Mouse (Mus musculus) midbrain, embryonic 13.5 days (tissue): Measurements from ENCODE around the gene Fbxw16. TPM values are rescaled to one million over a fixed set of nuclear protein-coding genes. Genes with fewer than 3 reads are reported as not detected.
"Not testable (repeated sequence)": the region's sequence is repeated elsewhere in the genome, so short reads cannot be mapped to it uniquely, and the experiment has no call there.

ENCODE experiments used
- ATAC-seq: fragments of 200-750 bp; cut with Nextera tagmentation; 2 replicates; pipeline ENCODE4 v1.8.0; 2017; ENCODE audit warnings: mild to moderate bottlenecking, moderate TSS enrichment, moderate library complexity
- H3K27ac ChIP-seq: fragments of 300-500 bp; sonication (generic); 2 replicates; pipeline ENCODE4 v1.5.1; 2015; ENCODE audit warnings: inconsistent platforms, mild to moderate bottlenecking, moderate library complexity
- H3K27me3 ChIP-seq: fragments of 300-500 bp; sonication (generic); 2 replicates; pipeline ENCODE4 v1.6.1; 2015; ENCODE audit warnings: mild to moderate bottlenecking, inconsistent platforms
- H3K36me3 ChIP-seq: fragments of 300-500 bp; sonication (generic); 2 replicates; pipeline ENCODE4 v1.6.1; 2015; ENCODE audit warnings: mild to moderate bottlenecking, inconsistent platforms
- H3K4me1 ChIP-seq: fragments of 300-500 bp; sonication (generic); replicated peaks from 2 replicates; pipeline ENCODE4 v1.6.1; 2015; ENCODE audit warnings: inconsistent platforms
- H3K4me2 ChIP-seq: fragments of 300-500 bp; sonication (generic); replicated peaks from 2 replicates; pipeline ENCODE4 v1.6.1; 2015; ENCODE audit warnings: moderate library complexity, mild to moderate bottlenecking, inconsistent platforms
- H3K4me3 ChIP-seq: fragments of 300-500 bp; sonication (generic); replicated peaks from 2 replicates; pipeline ENCODE4 v1.5.1; 2015; ENCODE audit warnings: mild to moderate bottlenecking, inconsistent platforms
- H3K9ac ChIP-seq: fragments of 300-500 bp; sonication (generic); replicated peaks from 2 replicates; pipeline ENCODE4 v1.6.1; 2015; ENCODE audit warnings: mild to moderate bottlenecking, inconsistent platforms
- H3K9me3 ChIP-seq: fragments of 300-500 bp; sonication (generic); 2 replicates; pipeline ENCODE4 v1.6.1; 2016; ENCODE audit warnings: mild to moderate bottlenecking, inconsistent platforms
- WGBS: fragments of 180-500 bp; shearing (Covaris S2); methylation state at CpG from one replicate; pipeline ENCODE4 v1.1.7; 2015; 5-methylcytosine and 5-hydroxymethylcytosine counted together
- polyA plus RNA-seq: library from polyadenylated mRNA; unstranded; fragments of >200 nt; fragmentation: Nextera tagmentation; extraction: Ambion mirVana; gene quantifications from 2 replicates; pipeline ENCODE4 v1.2.1, GENCODE M21; 2015

Fbxw16 gene
- not detected in 2 replicates for polyA plus RNA-seq

DNA sequence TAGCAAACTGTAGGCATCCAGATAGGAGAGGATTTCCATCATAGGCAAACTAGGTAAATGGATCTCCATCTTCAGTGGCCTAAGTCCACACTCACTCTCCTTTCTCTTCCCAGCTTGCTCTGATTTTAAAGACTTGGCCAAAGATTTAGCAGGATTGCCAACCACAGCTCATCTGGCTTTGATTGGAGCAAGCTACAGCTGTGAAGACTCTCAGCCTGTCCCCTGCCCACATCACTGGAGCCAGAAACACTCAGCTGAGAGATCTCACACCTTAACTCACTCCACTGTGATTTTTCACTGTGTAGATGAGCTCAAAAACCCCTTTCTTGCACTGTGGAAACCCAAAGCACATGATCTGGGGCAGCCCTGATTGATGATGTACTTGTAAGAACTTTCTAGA is at the start of gene Fbxw16:
TSS of gene Fbxw16 (minus strand) at position 101 of the 400 bp plus-strand sequence.
- H3K4me2 ChIP-seq = no peak within 1 kb of the TSS
- no peaks in the 10 kb centered on the region for H3K27me3 ChIP-seq
- H3K27ac ChIP-seq = no peak within 1 kb of the TSS
- H3K9ac ChIP-seq = no peak within 1 kb of the TSS
- no peak within 1 kb of the TSS for H3K4me3 ChIP-seq
- H3K36me3 ChIP-seq = no peaks in the 10 kb centered on the region
- ATAC-seq = no peak
- H3K9me3 ChIP-seq = no peaks in the 10 kb centered on the region
- no peaks in the 10 kb centered on the region for H3K4me1 ChIP-seq

DNA sequence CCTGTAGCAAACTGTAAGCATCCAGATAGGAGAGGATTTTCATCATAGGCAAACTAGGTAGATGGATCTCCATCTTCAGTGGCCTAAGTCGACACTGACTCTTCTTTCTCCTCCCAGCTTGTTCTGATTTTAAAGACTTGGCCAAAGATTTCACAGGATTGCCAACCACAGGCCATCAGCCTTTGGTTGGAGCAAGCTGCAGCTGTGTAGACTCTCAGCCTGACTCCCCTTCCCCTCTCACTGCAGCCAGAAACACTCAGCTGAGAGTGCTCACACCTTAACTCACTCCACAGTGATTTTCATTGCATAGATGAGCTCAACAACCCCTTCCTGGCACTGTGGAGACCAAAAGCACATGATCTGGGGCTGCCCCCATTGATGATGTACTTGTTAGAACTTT is 46.8 kb upstream of the Fbxw16 start, which contains the start of gene Fbxw19:
TSS of gene Fbxw19 (minus strand) at position 101 of the 400 bp plus-strand sequence.
- H3K36me3 ChIP-seq, H3K9ac ChIP-seq, H3K27ac ChIP-seq, ATAC-seq, H3K4me3 ChIP-seq, H3K27me3 ChIP-seq, H3K4me2 ChIP-seq, H3K4me1 ChIP-seq, H3K9me3 ChIP-seq: not testable (repeated sequence)
- 74% methylated on average over 1 of the region's 1 CpGs for WGBS

- no peaks in the 10 kb centered on the region for H3K27me3 ChIP-seq
- H3K4me2 ChIP-seq = no peak overlapping the region
- no peaks in the 10 kb centered on the region for H3K9me3 ChIP-seq
- 82% methylated on average over 1 of the region's 1 CpGs for WGBS
- H3K36me3 ChIP-seq = no peaks in the 10 kb centered on the region
- ATAC-seq = no peak
- H3K27ac ChIP-seq = no peak overlapping the region
- no peak overlapping the region for H3K4me3 ChIP-seq
- H3K9ac ChIP-seq = no peak overlapping the region
- H3K4me1 ChIP-seq = no peaks in the 10 kb centered on the region
Observed at GRCm38 (mm10) chr9:109432956-109433355, 16.0 kb downstream of the Fbxw16 start.

GRCm38 (mm10) chr9:109404196-109404595 is 44.7 kb downstream of the Fbxw16 start, which contains the start of gene Fbxw22:
Fbxw22 (minus strand) TSS chr9:109404296.
- H3K4me1 ChIP-seq = not testable (repeated sequence)
- 86% methylated on average over 4 of the region's 4 CpGs for WGBS

More at GRCm38 (mm10) chr9:109404196-109404595, 44.7 kb downstream of the Fbxw16 start, which contains the start of gene Fbxw22:
- H3K27me3 ChIP-seq, ATAC-seq, H3K36me3 ChIP-seq, H3K9me3 ChIP-seq, H3K4me3 ChIP-seq, H3K9ac ChIP-seq, H3K27ac ChIP-seq, H3K4me2 ChIP-seq: not testable (repeated sequence)

Other genes with a start within 250 kb of the Fbxw16 start
- not detected in 2 replicates for gene Fbxw20, start 214.4 kb downstream of the Fbxw16 start, polyA plus RNA-seq
- gene Fbxw14, start 161.5 kb downstream of the Fbxw16 start, polyA plus RNA-seq = not detected in 2 replicates
- gene Fbxw28, start 109.5 kb downstream of the Fbxw16 start, polyA plus RNA-seq = not detected in 2 replicates
- not detected in 2 replicates for gene Fbxw22, start 44.8 kb downstream of the Fbxw16 start, polyA plus RNA-seq
- gene Fbxw19, start 46.7 kb upstream of the Fbxw16 start, polyA plus RNA-seq = not detected in 2 replicates
- not detected in 2 replicates for gene Fbxw15, start 119.1 kb upstream of the Fbxw16 start, polyA plus RNA-seq
- not detected in 2 replicates for gene Fbxw24, start 176.9 kb upstream of the Fbxw16 start, polyA plus RNA-seq
- 0.13 TPM in 1 of 2 replicates, not detected in the other for gene Fbxw25, start 215.5 kb upstream of the Fbxw16 start, polyA plus RNA-seq